Mouse (Mus musculus) intestine, postnatal 0 days (tissue): ENCODE measurements around the gene Ppp1r14d. TPM values are rescaled to one million over a fixed set of nuclear protein-coding genes. Genes with fewer than 3 reads are reported as not detected.

Experiments used
- ATAC-seq: fragments of 200-750 bp; cut with Nextera tagmentation; 2 replicates; pipeline ENCODE4 v1.8.0; 2017; ENCODE audit warnings: mild to moderate bottlenecking, moderate TSS enrichment, moderate library complexity
- H3K27ac ChIP-seq: fragments of 300-500 bp; sonication (generic); 2 replicates; pipeline ENCODE4 v1.5.1; 2014; ENCODE audit warnings: mild to moderate bottlenecking, low read depth, low read length, moderate library complexity
- H3K27me3 ChIP-seq: fragments of 300-500 bp; sonication (generic); replicated peaks from 2 replicates; pipeline ENCODE4 v1.6.1; 2014; ENCODE audit warnings: low read length, mixed read lengths; ENCODE audit not compliant: control insufficient read depth, insufficient read depth
- H3K36me3 ChIP-seq: fragments of 300-500 bp; sonication (generic); 2 replicates; pipeline ENCODE4 v1.6.1; 2014; ENCODE audit warnings: mild to moderate bottlenecking, moderate library complexity; ENCODE audit not compliant: control insufficient read depth, insufficient read depth
- H3K4me1 ChIP-seq: fragments of 300-500 bp; sonication (generic); replicated peaks from 2 replicates; pipeline ENCODE4 v1.6.1; 2014; ENCODE audit warnings: antibody characterized with exemption, low read length, mixed read lengths; ENCODE audit not compliant: control insufficient read depth, insufficient read depth
- H3K4me2 ChIP-seq: fragments of 300-500 bp; sonication (generic); replicated peaks from 2 replicates; pipeline ENCODE4 v1.6.1; 2014; ENCODE audit warnings: low read depth, mild to moderate bottlenecking, moderate library complexity
- H3K4me3 ChIP-seq: fragments of 300-500 bp; sonication (generic); 2 replicates; pipeline ENCODE4 v1.5.1; 2014; ENCODE audit warnings: low read depth, low read length
- H3K9ac ChIP-seq: fragments of 300-500 bp; sonication (generic); 2 replicates; pipeline ENCODE4 v1.6.1; 2014; ENCODE audit warnings: mild to moderate bottlenecking, low read depth, low read length
- H3K9me3 ChIP-seq: fragments of 300-500 bp; sonication (generic); 2 replicates; pipeline ENCODE4 v1.6.1; 2016; ENCODE audit warnings: mixed run types; ENCODE audit not compliant: control insufficient read depth
- CTCF ChIP-seq: sonication (generic); IDR thresholded peaks from 2 replicates; pipeline ENCODE4 v1.5.1; 2016; ENCODE audit warnings: low read depth, mild to moderate bottlenecking, control low read depth, antibody characterized with exemption, moderate library complexity
- WGBS: fragments of 180-500 bp; shearing (Covaris S2); extraction: QIAGEN DNeasy Blood & Tissue Kit; methylation state at CpG from one replicate; pipeline ENCODE4 v1.1.7; 2014; 5-methylcytosine and 5-hydroxymethylcytosine counted together
- polyA plus RNA-seq: library from polyadenylated mRNA; unstranded; fragments of >200 nt; fragmentation: Nextera tagmentation; extraction: Ambion mirVana; gene quantifications from 2 replicates; pipeline ENCODE4 v1.2.1, GENCODE M21; 2015

Gene Ppp1r14d
- polyA plus RNA-seq, 1 experiment from 2014 or later, result 78.7 TPM

DNA sequence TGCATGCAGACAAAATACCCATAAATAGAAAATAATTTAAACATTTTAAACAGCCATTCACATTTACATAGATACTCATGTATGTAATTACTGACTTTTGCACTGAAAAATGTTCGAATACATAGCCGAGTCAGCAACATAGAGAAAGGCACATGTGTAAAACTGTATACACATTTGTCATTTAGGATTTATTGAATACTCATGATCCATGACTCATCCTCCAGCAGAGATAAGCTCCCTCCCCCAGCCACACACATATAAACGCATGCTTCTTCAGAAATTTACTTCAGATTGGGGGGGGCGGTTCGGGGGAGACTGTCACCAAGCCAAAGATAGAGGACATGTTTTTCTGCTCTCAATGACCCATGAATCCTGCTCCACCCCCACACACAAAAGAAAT is 34.1 kb upstream of the Ppp1r14d start:
- Histone ChIP-seq H3K4me3 (no peak overlapping the region), H3K9ac (no peak overlapping the region), H3K4me2 (no peak overlapping the region), H3K36me3 (no peaks in the 10 kb centered on the region), H3K4me1 (no peaks in the 10 kb centered on the region; the same call in 1 of the 2 replicates), H3K27me3 (no peaks in the 10 kb centered on the region), H3K27ac (no peak overlapping the region), H3K9me3 (no peaks in the 10 kb centered on the region)
- no peak for ATAC-seq
- 52% methylated on average over 5 of the region's 5 CpGs for WGBS
- no peak for TF ChIP-seq CTCF

DNA sequence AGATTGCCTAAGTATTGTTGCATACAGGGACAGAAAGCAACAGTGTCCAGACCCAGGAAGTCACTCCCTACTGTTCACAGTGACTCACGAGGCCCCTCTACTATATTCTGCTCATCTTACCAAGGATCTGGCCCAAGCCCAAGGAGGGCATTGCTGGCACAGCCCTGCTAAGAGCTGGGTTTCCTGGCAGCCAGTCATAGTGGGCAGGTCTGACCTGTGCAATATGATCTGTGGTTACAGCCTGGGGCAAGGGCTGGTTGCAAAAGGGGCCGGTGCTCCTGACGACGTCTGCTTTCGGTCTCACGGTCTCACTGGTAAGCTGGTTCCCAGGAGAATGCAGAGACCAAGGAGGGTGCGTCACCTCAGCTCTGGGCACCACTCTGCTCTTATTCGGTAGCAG is 33.3 kb upstream of the Ppp1r14d start:
- WGBS, result 22% methylated on average over 8 of the region's 8 CpGs
- Histone ChIP-seq H3K4me3 (no peak overlapping the region), H3K4me2 (peak overlapping the region; percentile 43), H3K36me3 (no peaks in the 10 kb centered on the region), H3K4me1 (no peaks in the 10 kb centered on the region; the same call in 1 of the 2 replicates), H3K9me3 (no peaks in the 10 kb centered on the region), H3K27ac (no peak overlapping the region), H3K9ac (no peak overlapping the region), H3K27me3 (no peaks in the 10 kb centered on the region)
- peak; percentile 64 for ATAC-seq
- no peak for TF ChIP-seq CTCF

GRCm38 (mm10) chr2:119261326-119261725 is 31.6 kb upstream of the Ppp1r14d start:
- Histone ChIP-seq H3K4me3 (no peak overlapping the region), H3K4me2 (no peak overlapping the region), H3K4me1 (no peaks in the 10 kb centered on the region; the same call in 1 of the 2 replicates), H3K27ac (no peak overlapping the region), H3K9me3 (no peaks in the 10 kb centered on the region), H3K27me3 (no peaks in the 10 kb centered on the region), H3K9ac (no peak overlapping the region), H3K36me3 (no peaks in the 10 kb centered on the region)
- no peak for ATAC-seq
- WGBS, result 29% methylated on average over 2 of the region's 2 CpGs
- no peak for TF ChIP-seq CTCF

- no peaks in the 10 kb centered on the region for H3K9me3 ChIP-seq
- no peak for TF ChIP-seq CTCF
- ATAC-seq, result no peak
- no peak overlapping the region for H3K4me3 ChIP-seq
- no peaks in the 10 kb centered on the region; the same call in 1 of the 2 replicates for H3K4me1 ChIP-seq
- H3K9ac ChIP-seq, result no peak overlapping the region
- WGBS, result 82% methylated on average over 1 of the region's 1 CpGs
- no peak overlapping the region for H3K4me2 ChIP-seq
- H3K27me3 ChIP-seq, result no peaks in the 10 kb centered on the region; the same call in 1 of the 2 replicates
- H3K36me3 ChIP-seq, result no peaks in the 10 kb centered on the region
- no peak overlapping the region for H3K27ac ChIP-seq
Measured at GRCm38 (mm10) chr2:119260518-119260917, 30.8 kb upstream of the Ppp1r14d start.

- Histone ChIP-seq H3K4me3 (no peak overlapping the region), H3K9ac (no peak overlapping the region), H3K27ac (no peak overlapping the region), H3K9me3 (no peaks in the 10 kb centered on the region), H3K4me2 (no peak overlapping the region), H3K4me1 (peaks cover 4% of the 10 kb centered on the region; the same call in 1 of the 2 replicates), H3K27me3 (peaks cover 3% of the 10 kb centered on the region), H3K36me3 (no peaks in the 10 kb centered on the region)
- ATAC-seq, result no peak
- WGBS, result 27% methylated on average over 7 of the region's 7 CpGs
- no peak for TF ChIP-seq CTCF
Measured at GRCm38 (mm10) chr2:119254976-119255375, 25.3 kb upstream of the Ppp1r14d start.

GRCm38 (mm10) chr2:119250826-119251478 is 21.2 kb upstream of the Ppp1r14d start:
- 5% methylated on average over 11 of the region's 11 CpGs for WGBS
- H3K27me3 ChIP-seq, result peaks cover 3% of the 10 kb centered on the region
- peaks cover 14% of the 10 kb centered on the region; the same call in 1 of the 2 replicates for H3K36me3 ChIP-seq
- H3K27ac ChIP-seq, result peak overlapping the region; percentile 57
- H3K9me3 ChIP-seq, result no peaks in the 10 kb centered on the region
- no peak overlapping the region for H3K4me3 ChIP-seq
- H3K4me2 ChIP-seq, result peak overlapping the region; percentile 17
- H3K4me1 ChIP-seq, result peaks cover 7% of the 10 kb centered on the region; the same call in 1 of the 2 replicates
- no peak overlapping the region for H3K9ac ChIP-seq
- peak; percentile 95 for TF ChIP-seq CTCF
- ATAC-seq, result peak; percentile 83
